Mouse (Mus musculus): Measurements from ENCODE around the gene Patl1.

- TF ChIP-seq CTCF (IDR thresholded peaks at IDR 0.05; ENCODE audit: insufficient read depth, low read length), result no peak
- no peak for TF ChIP-seq POLR2A (IDR thresholded peaks at IDR 0.05; ENCODE audit: borderline replicate concordance, extremely low read depth, low read depth, low read length)
Measured at GRCm38 (mm10) chr19:11969155-11970050, 57.2 kb downstream of the Patl1 start.

All from lung, adult 2 months (tissue).